Mouse (Mus musculus) erythroblast, embryonic 14.5 days (primary cell): ENCODE measurements around the gene Scimp. TPM values are rescaled to one million over a fixed set of nuclear protein-coding genes. Genes with fewer than 3 reads are reported as not detected.

Experiments used
- H3K27me3 ChIP-seq: 2 replicates; pipeline ENCODE4 v1.6.1; 2012; ENCODE audit warnings: inconsistent platforms; ENCODE audit not compliant: control insufficient read depth
- H3K36me3 ChIP-seq: 2 replicates; pipeline ENCODE4 v1.6.1; 2012; ENCODE audit warnings: mild to moderate bottlenecking, inconsistent platforms; ENCODE audit not compliant: control insufficient read depth
- H3K4me1 ChIP-seq: 2 replicates; pipeline ENCODE4 v1.6.1; 2012; ENCODE audit warnings: inconsistent platforms; ENCODE audit not compliant: control insufficient read depth
- H3K4me3 ChIP-seq: replicated peaks from 2 replicates; pipeline ENCODE3; 2012; ENCODE audit warnings: moderate library complexity, mild to moderate bottlenecking, inconsistent platforms
- H3K9me3 ChIP-seq: 2 replicates; pipeline ENCODE4 v1.6.1; 2012; ENCODE audit warnings: low read length, inconsistent platforms, mixed read lengths; ENCODE audit not compliant: control insufficient read depth
- GATA1 ChIP-seq: IDR thresholded peaks from 2 replicates; pipeline ENCODE4 v1.6.1; 2012; ENCODE audit warnings: low read length, inconsistent platforms, mixed read lengths
- TAL1 ChIP-seq: IDR thresholded peaks from 3 replicates; pipeline ENCODE4 v1.6.1; 2012; ENCODE audit warnings: low read length, inconsistent platforms, mixed read lengths
- polyA plus RNA-seq: library from polyadenylated mRNA; stranded (reverse); fragments of >175 nt; gene quantifications from 2 replicates; pipeline ENCODE4 v1.2.3, GENCODE M21; 2012

Scimp gene
- polyA plus RNA-seq, result not detected in 2 replicates

- H3K36me3 ChIP-seq, result no peaks in the 10 kb centered on the region
- peaks cover 2% of the 10 kb centered on the region; the same call in 1 of the 2 replicates for H3K27me3 ChIP-seq
- H3K4me3 ChIP-seq, result no peak within 1 kb of the TSS
- no peak for TF ChIP-seq TAL1
- TF ChIP-seq GATA1, result no peak
- no peaks in the 10 kb centered on the region for H3K4me1 ChIP-seq
- H3K9me3 ChIP-seq, result no peaks in the 10 kb centered on the region
Observed at GRCm38 (mm10) chr11:70812365-70812764, at the start of gene Scimp. Gene Scimp (minus strand): TSS chr11:70812586.

GRCm38 (mm10) chr11:70860371-70860770 lies 48.0 kb upstream of the Scimp start:
- no peak overlapping the region for H3K4me3 ChIP-seq
- H3K36me3 ChIP-seq, result peaks cover 7% of the 10 kb centered on the region
- H3K9me3 ChIP-seq, result no peaks in the 10 kb centered on the region
- no peak for TF ChIP-seq GATA1
- no peak for TF ChIP-seq TAL1
- H3K27me3 ChIP-seq, result no peaks in the 10 kb centered on the region
- peaks cover 11% of the 10 kb centered on the region for H3K4me1 ChIP-seq

- Histone ChIP-seq H3K4me3 (peak overlapping the region; percentile 92), H3K9me3 (no peaks in the 10 kb centered on the region), H3K4me1 (peaks cover 39% of the 10 kb centered on the region), H3K27me3 (peaks cover 2% of the 10 kb centered on the region; the same call in 1 of the 2 replicates), H3K36me3 (no peaks in the 10 kb centered on the region; the same call in 1 of the 2 replicates)
- TF ChIP-seq TAL1, result no peak
- no peak for TF ChIP-seq GATA1
Observed at GRCm38 (mm10) chr11:70846029-70846428, 33.6 kb upstream of the Scimp start.

- H3K9me3 ChIP-seq, result no peaks in the 10 kb centered on the region
- H3K27me3 ChIP-seq, result peaks cover 2% of the 10 kb centered on the region; the same call in 1 of the 2 replicates
- H3K4me3 ChIP-seq, result peak overlapping the region; percentile 92
- H3K4me1 ChIP-seq, result peaks cover 37% of the 10 kb centered on the region
- TF ChIP-seq GATA1 (no peak), TAL1 (no peak)
- H3K36me3 ChIP-seq, result no peaks in the 10 kb centered on the region; the same call in 1 of the 2 replicates
Observed at GRCm38 (mm10) chr11:70845457-70845978, 33.1 kb upstream of the Scimp start.

- H3K36me3 ChIP-seq, result no peaks in the 10 kb centered on the region; the same call in 1 of the 2 replicates
- peaks cover 2% of the 10 kb centered on the region; the same call in 1 of the 2 replicates for H3K27me3 ChIP-seq
- TF ChIP-seq TAL1, result no peak
- no peaks in the 10 kb centered on the region for H3K9me3 ChIP-seq
- peaks cover 36% of the 10 kb centered on the region for H3K4me1 ChIP-seq
- H3K4me3 ChIP-seq, result peak within 1 kb of the TSS; percentile 92
Observed at GRCm38 (mm10) chr11:70844559-70845456, 32.4 kb upstream of the Scimp start, which contains the start of gene Rabep1. Gene Rabep1 (plus strand): TSS chr11:70844778.

GRCm38 (mm10) chr11:70843701-70844551 lies 31.5 kb upstream of the Scimp start:
- H3K4me3 ChIP-seq, result peak overlapping the region; percentile 92
- peaks cover 34% of the 10 kb centered on the region for H3K4me1 ChIP-seq
- no peaks in the 10 kb centered on the region; the same call in 1 of the 2 replicates for H3K36me3 ChIP-seq
- TF ChIP-seq GATA1 (no peak), TAL1 (no peak)
- no peaks in the 10 kb centered on the region for H3K9me3 ChIP-seq
- peaks cover 2% of the 10 kb centered on the region; the same call in 1 of the 2 replicates for H3K27me3 ChIP-seq

GRCm38 (mm10) chr11:70842983-70843382 lies 30.6 kb upstream of the Scimp start:
- no peak overlapping the region for H3K4me3 ChIP-seq
- H3K4me1 ChIP-seq, result peaks cover 33% of the 10 kb centered on the region
- no peak for TF ChIP-seq TAL1
- no peak for TF ChIP-seq GATA1
- H3K9me3 ChIP-seq, result no peaks in the 10 kb centered on the region
- no peaks in the 10 kb centered on the region; the same call in 1 of the 2 replicates for H3K36me3 ChIP-seq
- H3K27me3 ChIP-seq, result peaks cover 2% of the 10 kb centered on the region; the same call in 1 of the 2 replicates

GRCm38 (mm10) chr11:70838610-70839009 lies 26.2 kb upstream of the Scimp start:
- Histone ChIP-seq H3K4me3 (no peak overlapping the region), H3K36me3 (no peaks in the 10 kb centered on the region), H3K9me3 (no peaks in the 10 kb centered on the region), H3K4me1 (peaks cover under 1% of the 10 kb centered on the region), H3K27me3 (peaks cover 2% of the 10 kb centered on the region; the same call in 1 of the 2 replicates)
- TF ChIP-seq GATA1 (no peak), TAL1 (no peak)
